Mouse (Mus musculus) ES-Bruce4 (cell line): Measurements from ENCODE around the gene Zfp961.

Experiments
- CTCF ChIP-seq: IDR thresholded peaks from one replicate; pipeline ENCODE4 v1.8.1; 2011; ENCODE audit warnings: low read depth, low read length
- EP300 ChIP-seq: IDR thresholded peaks from 2 replicates; pipeline ENCODE4 v1.6.1; 2011; ENCODE audit warnings: low read depth, low read length; ENCODE audit not compliant: insufficient read depth
- POLR2A ChIP-seq: IDR thresholded peaks from one replicate; pipeline ENCODE4 v1.8.1; 2011; ENCODE audit warnings: low read length; ENCODE audit not compliant: insufficient read depth

- TF ChIP-seq CTCF = no peak
- no peak for TF ChIP-seq EP300
- no peak for TF ChIP-seq POLR2A
These were observed 67.3 kb downstream of the Zfp961 start for GRCm38 (mm10) chr8:72018141-72018540.
